Mouse (Mus musculus) CD4-positive, CD25-positive, alpha-beta regulatory T cell, adult 4 months (primary cell): ENCODE measurements around the gene Tubgcp6. TPM values are rescaled to one million over a fixed set of nuclear protein-coding genes. Genes with fewer than 3 reads are reported as not detected.
A peak's percentile ranks its signal among the peaks of the same experiment; 100 is the strongest.

Source experiments
- ATAC-seq: one replicate; pipeline ENCODE4 v1.8.0; 2017
- polyA plus RNA-seq, 2 experiments: library from polyadenylated mRNA; unstranded; fragments of 100-300 nt; shearing (Covaris generic); gene quantifications; one replicate each; pipeline ENCODE4 v1.2.1; 2017

Tubgcp6 gene
- polyA plus RNA-seq = 10 to 100 TPM; 16.0 to 17.5 TPM

GRCm38 (mm10) chr15:89122649-89123366 is at the start of gene Tubgcp6:
TSS of gene Tubgcp6 (minus strand) at chr15:89123112.
- ATAC-seq = peak; percentile 91

- ATAC-seq = peak; percentile 18
These were observed 49.5 kb upstream of the Tubgcp6 start for GRCm38 (mm10) chr15:89172276-89172935.

GRCm38 (mm10) chr15:89171526-89172051 is 48.7 kb upstream of the Tubgcp6 start:
- no peak for ATAC-seq

GRCm38 (mm10) chr15:89170102-89170501 is 47.2 kb upstream of the Tubgcp6 start:
- no peak for ATAC-seq

GRCm38 (mm10) chr15:89169431-89169830 is 46.5 kb upstream of the Tubgcp6 start:
- ATAC-seq = no peak

GRCm38 (mm10) chr15:89168922-89169321 is 46.0 kb upstream of the Tubgcp6 start:
- ATAC-seq = no peak

GRCm38 (mm10) chr15:89165478-89165877 is 42.6 kb upstream of the Tubgcp6 start:
- no peak for ATAC-seq

- no peak for ATAC-seq
These were observed 38.5 kb upstream of the Tubgcp6 start for GRCm38 (mm10) chr15:89161397-89161796.

- ATAC-seq = no peak
These were observed 35.6 kb upstream of the Tubgcp6 start for GRCm38 (mm10) chr15:89158516-89158915.

- ATAC-seq = peak; percentile 83
These were observed 35.0 kb upstream of the Tubgcp6 start for GRCm38 (mm10) chr15:89157954-89158353.

- ATAC-seq = no peak
These were observed 29.4 kb upstream of the Tubgcp6 start for GRCm38 (mm10) chr15:89152312-89152711.

- ATAC-seq = no peak
These were observed 27.1 kb upstream of the Tubgcp6 start for GRCm38 (mm10) chr15:89150041-89150390.

- peak; percentile 70 for ATAC-seq
These were observed 26.5 kb upstream of the Tubgcp6 start, which contains the start of gene Mapk11 for GRCm38 (mm10) chr15:89149271-89150040. TSS of gene Mapk11 (minus strand) at chr15:89149628.

GRCm38 (mm10) chr15:89148496-89149270 is 25.8 kb upstream of the Tubgcp6 start:
- no peak for ATAC-seq

GRCm38 (mm10) chr15:89147895-89148294 is 25.0 kb upstream of the Tubgcp6 start:
- no peak for ATAC-seq

- ATAC-seq = no peak
These were observed 24.5 kb upstream of the Tubgcp6 start for GRCm38 (mm10) chr15:89147456-89147855.

GRCm38 (mm10) chr15:89147024-89147423 is 24.1 kb upstream of the Tubgcp6 start:
- peak; percentile 70 for ATAC-seq

GRCm38 (mm10) chr15:89146537-89146936 is 23.6 kb upstream of the Tubgcp6 start:
- ATAC-seq = peak; percentile 47

GRCm38 (mm10) chr15:89145813-89146350 is 23.0 kb upstream of the Tubgcp6 start:
- ATAC-seq = no peak

- ATAC-seq = no peak
These were observed 22.1 kb upstream of the Tubgcp6 start for GRCm38 (mm10) chr15:89144965-89145364.

GRCm38 (mm10) chr15:89143134-89143533 is 20.2 kb upstream of the Tubgcp6 start:
- ATAC-seq = no peak

GRCm38 (mm10) chr15:89141905-89142304 is 19.0 kb upstream of the Tubgcp6 start:
- ATAC-seq = no peak
